Mouse (Mus musculus) kidney, adult 2 months (tissue): Measurements from ENCODE around the gene Nebl. TPM values are rescaled to one million over a fixed set of nuclear protein-coding genes. Genes with fewer than 3 reads are reported as not detected.

Experiments
- DNase-seq: peaks from one replicate; pipeline ENCODE4 v3.0.0; 2021
- H3K27ac ChIP-seq: fragments of 200-500 bp; 2 replicates; pipeline ENCODE4 v1.5.1; 2012; ENCODE audit warnings: low read depth, low read length, control low read depth, inconsistent platforms; ENCODE audit not compliant: insufficient read depth
- H3K27me3 ChIP-seq: fragments of 200-500 bp; replicated peaks from 2 replicates; pipeline ENCODE4 v1.6.1; 2012; ENCODE audit warnings: mild to moderate bottlenecking, moderate library complexity, low read length, inconsistent platforms; ENCODE audit not compliant: control insufficient read depth, insufficient read depth
- H3K36me3 ChIP-seq: fragments of 200-500 bp; 2 replicates; pipeline ENCODE4 v1.6.1; 2012; ENCODE audit warnings: mild to moderate bottlenecking, moderate library complexity, low read length, inconsistent platforms; ENCODE audit not compliant: control insufficient read depth, insufficient read depth
- H3K4me1 ChIP-seq: fragments of 200-500 bp; 2 replicates; pipeline ENCODE4 v1.6.1; 2011; ENCODE audit warnings: low read length; ENCODE audit not compliant: control insufficient read depth, insufficient read depth
- H3K4me3 ChIP-seq: fragments of 200-500 bp; 2 replicates; pipeline ENCODE4 v1.5.1; 2011; ENCODE audit warnings: mild to moderate bottlenecking, low read depth, low read length, control low read depth; ENCODE audit not compliant: insufficient read depth
- CTCF ChIP-seq: fragments of 200-500 bp; conservative IDR thresholded peaks from 2 replicates; pipeline ENCODE4 v1.5.1; 2011; ENCODE audit warnings: low read depth, mild to moderate bottlenecking, control low read depth, low read length, moderate library complexity, mixed read lengths; ENCODE audit not compliant: insufficient read depth, insufficient read length
- POLR2A ChIP-seq: fragments of 200-500 bp; IDR thresholded peaks from one replicate; pipeline ENCODE4 v1.6.1; 2011; ENCODE audit warnings: low read depth, low read length, control low read depth
- WGBS: fragments of 180-500 bp; shearing (Covaris S2); methylation state at CpG from one replicate; pipeline ENCODE4 v1.1.7; 2018; 5-methylcytosine and 5-hydroxymethylcytosine counted together
- polyA plus RNA-seq: library from polyadenylated mRNA; depleted of rRNA; stranded (reverse); fragments of >200 nt; gene quantifications from 2 replicates; pipeline ENCODE4 v1.2.3, GENCODE M21; 2012

Gene Nebl
- polyA plus RNA-seq, 1 experiment = 3.9 TPM

DNA sequence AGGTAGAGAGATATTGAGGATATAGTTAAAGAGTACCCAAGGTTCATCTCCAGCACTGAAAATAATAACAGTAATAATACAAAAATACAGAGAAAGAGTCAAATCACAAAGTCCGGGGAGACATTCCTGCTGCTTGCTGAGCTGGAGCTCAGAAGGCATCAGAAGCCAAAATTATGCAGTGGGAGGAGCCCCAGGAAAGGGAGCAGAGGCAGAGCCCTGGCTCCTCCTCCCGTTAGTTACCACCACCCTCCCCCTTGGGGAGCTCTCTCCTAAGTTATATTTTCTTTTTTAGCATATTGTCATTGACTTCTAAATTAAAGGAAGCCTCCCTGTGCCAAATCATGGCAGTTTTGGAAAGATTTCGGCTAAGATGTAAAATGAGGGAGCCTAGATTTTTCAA lies 25.8 kb downstream of the Nebl start:
- Histone ChIP-seq H3K27me3 (no peaks in the 10 kb centered on the region), H3K4me1 (no peaks in the 10 kb centered on the region), H3K27ac (no peak overlapping the region), H3K36me3 (no peaks in the 10 kb centered on the region), H3K4me3 (no peak overlapping the region)
- TF ChIP-seq CTCF = no peak
- TF ChIP-seq POLR2A = no peak
- DNase-seq = peak; percentile 4
- 44% methylated on average over 3 of the region's 3 CpGs for WGBS

DNA sequence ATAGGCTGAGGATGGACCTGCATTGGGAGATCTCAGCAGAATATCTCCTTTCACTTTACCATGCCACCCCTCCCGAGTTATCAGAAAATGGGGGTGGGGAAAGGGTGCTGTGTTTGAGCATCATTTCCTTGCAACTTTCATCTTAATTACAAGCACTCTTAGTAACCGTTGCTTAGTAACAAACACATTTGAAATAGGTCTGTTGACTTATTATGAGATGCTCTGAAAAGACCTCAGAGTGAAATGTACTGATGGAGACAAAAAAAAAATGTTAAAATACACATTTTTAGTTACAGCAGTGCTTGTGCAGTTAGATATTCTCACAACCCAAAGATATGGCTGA lies 28.1 kb downstream of the Nebl start:
- 75% methylated on average over 2 of the region's 2 CpGs for WGBS
- DNase-seq = no peak
- Histone ChIP-seq H3K27me3 (no peaks in the 10 kb centered on the region), H3K4me1 (no peaks in the 10 kb centered on the region), H3K27ac (no peak overlapping the region), H3K4me3 (no peak overlapping the region), H3K36me3 (no peaks in the 10 kb centered on the region)
- no peak for TF ChIP-seq CTCF
- no peak for TF ChIP-seq POLR2A

DNA sequence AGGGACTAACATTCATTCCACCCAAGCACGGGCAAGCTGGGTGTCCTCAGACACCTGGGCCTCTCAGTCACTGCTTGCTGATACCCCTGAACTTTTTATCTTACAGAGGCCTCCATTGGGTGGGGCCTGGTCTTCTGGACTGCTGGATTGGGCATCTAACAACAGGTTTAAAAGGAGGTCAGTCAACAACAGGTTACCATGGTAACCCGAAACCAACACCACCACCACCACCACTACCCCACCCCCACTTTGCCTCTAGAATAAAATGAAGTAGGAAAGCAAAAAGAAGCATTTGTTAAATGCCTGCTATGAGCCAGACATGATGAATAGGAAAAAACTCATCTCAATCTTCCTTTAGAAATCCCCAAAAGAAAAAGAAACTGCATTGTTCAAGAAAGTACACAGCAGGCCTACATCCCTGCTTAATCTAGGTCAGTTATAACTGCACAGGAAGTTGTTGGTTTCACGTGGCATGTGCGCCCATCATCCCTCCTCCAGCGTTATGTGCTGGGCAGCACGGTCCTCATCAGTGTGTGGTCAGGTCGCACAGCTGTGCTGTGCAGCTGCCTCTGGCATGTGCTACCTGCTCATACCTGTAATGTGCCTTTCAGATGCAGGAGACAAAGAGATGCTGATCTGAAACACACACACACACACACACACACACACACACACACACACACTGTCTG lies 28.6 kb downstream of the Nebl start:
- Histone ChIP-seq H3K4me1 (no peaks in the 10 kb centered on the region), H3K36me3 (no peaks in the 10 kb centered on the region), H3K27me3 (no peaks in the 10 kb centered on the region), H3K27ac (no peak overlapping the region), H3K4me3 (no peak overlapping the region)
- DNase-seq = no peak
- 66% methylated on average over 7 of the region's 7 CpGs for WGBS
- TF ChIP-seq CTCF (no peak), POLR2A (no peak)

DNA sequence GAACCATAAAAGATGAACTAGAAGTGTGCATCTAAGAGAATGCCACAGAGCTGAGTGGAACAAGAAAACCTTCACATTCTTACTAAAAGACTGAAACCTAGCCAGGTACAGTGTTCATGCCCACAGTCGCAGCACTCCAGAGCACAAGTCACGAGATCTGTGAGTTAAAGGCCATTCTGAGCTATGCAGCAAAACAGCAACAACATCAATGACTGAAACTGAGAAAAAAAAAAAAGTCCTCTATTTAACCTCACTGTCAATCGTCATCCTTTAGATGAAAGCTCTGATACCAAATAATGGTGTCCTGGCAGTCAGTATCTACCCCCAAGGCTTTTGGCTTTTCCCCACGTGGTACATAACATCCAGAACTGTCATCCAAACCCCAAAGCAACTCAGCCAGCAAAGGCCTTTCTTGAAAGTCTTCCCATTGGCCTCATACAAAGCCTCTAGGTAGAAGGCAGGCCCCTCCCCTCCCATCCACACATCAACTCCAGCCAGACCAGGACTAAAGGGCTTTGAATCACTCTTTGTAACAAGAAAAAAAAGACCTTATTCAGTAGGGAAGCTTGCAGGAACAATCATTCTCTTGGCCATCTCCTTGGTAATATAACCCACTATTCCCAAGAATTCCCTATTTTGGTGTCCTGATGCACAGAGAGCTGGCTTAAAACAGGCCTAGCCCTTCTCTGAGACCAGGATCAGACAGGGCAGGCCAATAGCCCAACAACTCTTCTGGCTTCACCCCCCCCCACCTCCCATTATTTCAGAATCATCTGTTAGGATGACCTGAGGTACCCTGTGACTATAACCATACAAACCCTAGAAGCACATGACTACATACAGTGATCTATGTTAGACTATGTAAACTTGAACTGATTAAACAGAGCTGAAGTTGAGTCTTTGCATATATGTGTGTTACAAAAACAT lies 32.8 kb downstream of the Nebl start:
- Histone ChIP-seq H3K27me3 (no peaks in the 10 kb centered on the region), H3K36me3 (no peaks in the 10 kb centered on the region), H3K4me1 (no peaks in the 10 kb centered on the region), H3K27ac (no peak overlapping the region), H3K4me3 (no peak overlapping the region)
- DNase-seq = no peak
- 77% methylated on average over 4 of the region's 4 CpGs for WGBS
- TF ChIP-seq POLR2A (no peak), CTCF (no peak)

DNA sequence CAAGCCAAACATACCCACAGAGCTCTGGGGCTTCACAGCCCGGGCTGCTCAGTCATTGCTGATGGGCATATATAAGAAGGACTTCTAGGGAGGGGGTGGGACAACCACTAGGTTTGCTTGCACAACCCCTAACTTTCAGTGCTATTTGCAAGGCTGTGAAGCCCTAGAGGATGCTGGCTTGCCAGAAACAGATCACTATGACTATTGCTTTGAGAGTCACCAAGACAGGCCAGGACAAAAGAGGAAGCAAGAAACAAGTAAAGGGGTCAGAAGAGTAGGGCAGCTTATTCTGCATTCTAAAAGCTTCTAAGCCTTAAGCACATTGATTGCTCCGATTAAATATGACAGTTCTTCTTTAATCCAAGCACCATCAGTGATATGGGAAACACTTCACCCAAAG lies 38.3 kb downstream of the Nebl start:
- no peak overlapping the region for H3K4me3 ChIP-seq
- DNase-seq = no peak
- no peaks in the 10 kb centered on the region for H3K27me3 ChIP-seq
- no peaks in the 10 kb centered on the region for H3K36me3 ChIP-seq
- H3K27ac ChIP-seq = no peak overlapping the region
- 82% methylated on average over 2 of the region's 2 CpGs for WGBS
- TF ChIP-seq POLR2A = no peak
- TF ChIP-seq CTCF = no peak
- H3K4me1 ChIP-seq = no peaks in the 10 kb centered on the region

DNA sequence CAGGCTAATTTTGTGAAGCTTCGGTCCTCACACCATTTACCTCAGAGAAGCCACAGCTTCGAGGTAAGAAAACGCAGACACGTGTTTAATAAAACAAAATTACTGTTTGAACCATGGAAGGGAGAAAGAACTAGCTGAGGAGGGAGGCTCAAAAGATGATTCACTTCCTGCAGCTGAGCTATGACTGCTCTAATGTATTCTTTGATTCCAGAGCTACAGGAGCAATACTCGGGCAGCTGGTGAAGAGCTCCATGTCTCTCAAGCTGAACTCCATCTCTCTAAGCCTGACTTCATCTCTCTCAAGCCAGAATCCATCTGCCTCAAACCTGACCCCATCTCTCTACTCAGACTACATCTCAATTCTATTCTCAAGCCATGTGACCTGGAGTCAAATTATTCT lies 41.0 kb downstream of the Nebl start:
- DNase-seq = no peak
- Histone ChIP-seq H3K36me3 (no peaks in the 10 kb centered on the region), H3K4me1 (no peaks in the 10 kb centered on the region), H3K4me3 (no peak overlapping the region), H3K27ac (no peak overlapping the region), H3K27me3 (no peaks in the 10 kb centered on the region)
- 75% methylated on average over 5 of the region's 5 CpGs for WGBS
- TF ChIP-seq POLR2A = no peak

DNA sequence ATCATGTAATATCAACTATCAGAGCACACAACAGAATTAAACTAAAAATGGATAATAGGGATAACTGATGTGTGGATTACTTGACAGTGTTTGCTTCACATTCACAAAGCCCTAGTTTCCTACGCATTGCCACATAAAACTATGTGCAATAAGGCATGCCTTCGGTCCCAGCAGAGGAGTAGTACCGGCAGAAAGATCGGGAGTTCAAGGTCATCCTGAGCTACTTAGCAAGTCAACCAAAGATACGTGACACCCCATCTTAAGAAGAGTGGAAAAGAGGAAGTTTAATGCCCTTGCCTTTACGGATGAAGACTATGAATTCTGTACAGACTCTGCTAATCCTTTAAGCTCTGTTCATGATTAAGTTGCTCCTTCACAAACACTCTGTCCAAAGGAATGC lies 44.1 kb downstream of the Nebl start:
- DNase-seq = no peak
- Histone ChIP-seq H3K27me3 (no peaks in the 10 kb centered on the region), H3K36me3 (no peaks in the 10 kb centered on the region), H3K4me1 (no peaks in the 10 kb centered on the region), H3K4me3 (no peak overlapping the region), H3K27ac (no peak overlapping the region)
- TF ChIP-seq CTCF (no peak), POLR2A (no peak)
- WGBS = 82% methylated on average over 6 of the region's 6 CpGs
